Mouse (Mus musculus) neutrophil, adult 83 days (primary cell): ENCODE data around the gene Cst13. TPM values are rescaled to one million over a fixed set of nuclear protein-coding genes. Genes with fewer than 3 reads are reported as not detected.

Experiments
- total RNA-seq, 2 experiments: library from RNA; stranded (reverse); gene quantifications; one replicate each; pipeline ENCODE4 v1.2.4; 2023

Cst13 gene
- total RNA-seq, result not detected

GRCm38 (mm10) chr2:148819909-148820308, at the start of gene Cst13:
Cst13 (plus strand) TSS chr2:148820081.

DNA sequence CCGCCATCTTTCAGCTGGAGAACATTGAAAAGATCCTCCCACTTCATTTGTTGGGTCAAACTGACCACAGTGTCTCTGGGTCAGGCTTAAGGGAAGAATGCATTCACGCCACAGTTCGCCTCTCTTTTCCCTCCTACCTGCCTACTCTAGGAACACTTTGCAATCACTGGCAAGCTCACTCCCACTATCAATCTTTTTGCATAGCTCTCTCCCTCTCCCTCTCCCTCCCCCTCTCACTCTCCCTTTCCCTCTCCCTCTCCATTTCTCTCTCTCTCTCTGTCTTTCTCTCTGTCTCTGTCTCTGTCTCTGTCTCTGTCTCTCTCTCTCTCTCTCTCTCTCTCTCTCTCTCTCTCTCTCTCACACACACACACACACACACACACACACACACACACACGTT, 48.5 kb upstream of the Cst13 start, which contains the start of gene Cst11:
Cst11 (minus strand) TSS at position 101 of the 400 bp plus-strand sequence.

GRCm38 (mm10) chr2:148781709-148782108, 38.2 kb upstream of the Cst13 start, which contains the start of gene 8030411F24Rik:
8030411F24Rik (plus strand) TSS chr2:148782009.

GRCm38 (mm10) chr2:148789142-148789541, 30.7 kb upstream of the Cst13 start, which contains the start of gene Cst12:
Cst12 (plus strand) TSS chr2:148789361.

GRCm38 (mm10) chr2:148798485-148798884, 21.4 kb upstream of the Cst13 start, which contains the start of gene Cst8:
Cst8 (plus strand) TSS chr2:148798785.

DNA sequence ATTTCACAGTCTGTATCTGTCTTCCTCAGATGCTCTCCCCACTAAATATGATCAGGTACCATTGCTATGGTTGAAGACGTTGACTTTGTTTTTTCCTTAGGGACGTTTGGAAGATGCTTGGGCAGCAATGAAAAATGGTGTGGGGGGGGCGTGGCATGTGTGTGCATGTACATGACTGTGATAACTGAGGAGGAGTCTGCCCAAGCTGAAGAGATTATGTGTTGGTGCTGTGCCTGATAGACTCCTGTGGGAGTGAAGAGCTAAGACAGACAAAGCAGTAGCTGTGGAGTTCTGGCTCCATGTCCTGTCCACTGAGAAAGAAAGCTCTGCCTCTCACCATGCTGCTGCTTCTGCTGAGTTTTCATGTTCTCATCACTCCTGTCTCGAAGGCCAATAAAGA, 15.0 kb downstream of the Cst13 start, which contains the start of gene Cst9:
Cst9 (plus strand) TSS at position 236 of the 400 bp plus-strand sequence.

GRCm38 (mm10) chr2:148864966-148865365, 45.1 kb downstream of the Cst13 start, which contains the start of gene 9230104L09Rik:
9230104L09Rik (minus strand) TSS chr2:148865038.

DNA sequence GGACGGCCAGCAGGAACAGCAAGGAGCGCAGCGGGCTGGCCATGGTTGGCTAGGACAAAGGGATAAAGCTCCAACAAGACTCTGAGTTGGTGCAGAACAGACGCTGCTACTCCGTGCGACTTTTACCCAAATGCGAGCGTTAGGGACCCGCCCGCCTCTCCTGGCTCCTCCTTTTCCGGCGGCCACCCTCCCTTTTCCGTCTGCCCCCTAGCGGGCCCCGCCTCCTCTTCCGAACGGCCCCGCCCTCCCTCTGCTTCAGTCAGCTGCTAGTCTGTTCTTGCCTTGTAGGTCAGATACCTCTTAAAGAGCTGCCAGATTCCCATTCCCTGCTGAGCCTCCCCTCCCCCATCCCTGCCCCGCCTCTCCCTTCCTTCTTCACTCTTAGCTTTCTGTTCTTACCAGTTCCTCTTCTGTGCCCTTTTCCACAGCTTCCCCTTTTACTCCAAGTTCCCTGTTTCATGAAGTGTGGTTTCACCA, 55.5 kb downstream of the Cst13 start, which contains the start of gene Cst3:
Cst3 (minus strand) TSS at position 358 of the 477 bp plus-strand sequence.

Other genes with a start within 250 kb of the Cst13 start
- 10 to 100 TPM; 27.3 to 28.1 TPM for gene Nxt1, start 147.5 kb upstream of the Cst13 start, total RNA-seq
- 10 to 100 TPM; 15.2 to 15.5 TPM for gene Gzf1, start 139.1 kb upstream of the Cst13 start, total RNA-seq
- gene Napb, start 87.6 kb upstream of the Cst13 start, total RNA-seq, result 1 to 10 TPM; 1.5 to 2.3 TPM
- gene Cstl1, start 69.7 kb upstream of the Cst13 start, total RNA-seq, result not detected
- not detected for gene Cst11, start 48.6 kb upstream of the Cst13 start, total RNA-seq
- not detected for gene 8030411F24Rik, start 38.1 kb upstream of the Cst13 start, total RNA-seq
- gene Cst12, start 30.7 kb upstream of the Cst13 start, total RNA-seq, result not detected
- gene Cst8, start 21.3 kb upstream of the Cst13 start, total RNA-seq, result not detected
- gene Cst9, start 15.1 kb downstream of the Cst13 start, total RNA-seq, result not detected
- gene 9230104L09Rik, start 45.0 kb downstream of the Cst13 start, total RNA-seq, result not detected
- 100 to 1,000 TPM; 600 to 630 TPM for gene Cst3, start 55.6 kb downstream of the Cst13 start, total RNA-seq
- gene Gm1330, start 183.2 kb downstream of the Cst13 start, total RNA-seq, result not detected
- not detected for gene Gm10750, start 197.2 kb downstream of the Cst13 start, total RNA-seq